Mouse (Mus musculus): ENCODE data around the gene Rps6ka1. TPM values are rescaled to one million over a fixed set of nuclear protein-coding genes. Genes with fewer than 3 reads are reported as not detected.

Rps6ka1 gene
- total and polyA plus RNA-seq, 2 experiments from 2014 or later = 5.9 to 8.0 TPM

DNA sequence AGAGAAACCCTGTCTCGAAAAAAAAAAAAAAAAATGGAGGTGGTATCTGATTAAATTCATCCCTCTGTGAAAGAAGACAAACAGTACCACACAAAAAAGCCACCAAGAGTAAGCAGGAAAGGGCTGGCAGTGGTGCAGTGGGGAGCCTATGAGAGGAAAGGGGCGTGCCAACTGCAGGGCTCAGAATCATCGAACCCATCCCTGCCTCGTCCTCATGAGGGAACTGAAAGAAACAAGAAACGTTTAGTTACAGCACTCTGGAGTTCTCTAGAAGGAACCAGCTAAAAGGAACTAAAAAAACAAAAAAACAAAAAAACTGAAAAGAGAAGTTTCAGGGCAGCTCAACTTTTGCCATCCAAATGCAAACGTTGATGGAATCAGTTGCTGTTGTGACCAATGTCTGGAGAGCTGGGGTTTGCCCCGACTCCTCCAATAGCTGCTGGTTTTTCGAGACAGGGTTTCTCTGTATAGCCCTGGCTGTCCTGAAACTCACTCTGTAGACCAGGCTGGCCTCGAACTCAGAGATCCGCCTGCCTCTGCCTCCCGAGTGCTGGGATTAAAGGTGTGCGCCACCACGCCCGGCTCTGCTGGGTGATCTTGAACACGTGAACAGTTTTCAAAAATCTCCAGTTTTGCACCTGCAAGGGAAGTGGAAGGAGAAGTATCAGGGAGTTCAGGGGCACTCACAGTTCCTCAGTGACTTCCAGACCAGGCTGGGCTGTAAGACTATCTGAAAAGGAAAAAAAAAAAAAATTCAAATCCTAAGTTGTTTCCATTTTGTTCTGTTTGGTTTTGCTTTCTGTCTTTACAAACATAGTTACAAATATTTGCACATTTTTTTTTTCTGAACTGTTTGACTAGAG lies 83.0 kb downstream of the Rps6ka1 start:
- WGBS = 70% methylated on average over 15 of the region's 15 CpGs
- Histone ChIP-seq H3K4me2 (ENCODE audit: low read depth, low read length) (no peak overlapping the region), H3K4me1 (ENCODE audit: control insufficient read depth, insufficient read depth) (no peaks in the 10 kb centered on the region), H3K27me3 (ENCODE audit: control insufficient read depth, insufficient read depth, low read length) (no peaks in the 10 kb centered on the region), H3K9ac (replicated peaks; ENCODE audit: low read depth, low read length) (no peak overlapping the region), H3K36me3 (replicated peaks; ENCODE audit: control insufficient read depth, insufficient read depth, low read length) (no peaks in the 10 kb centered on the region), H3K9me3 (replicated peaks; ENCODE audit: control insufficient read depth, low read length) (no peaks in the 10 kb centered on the region), H3K27ac (ENCODE audit: low read depth) (no peak overlapping the region), H3K4me3 (ENCODE audit: low read depth, low read length) (no peak overlapping the region)
- TF ChIP-seq CTCF (IDR thresholded peaks at IDR 0.05; ENCODE audit: low read depth) (no peak), EP300 (IDR thresholded peaks at IDR 0.05; ENCODE audit: low read depth) (no peak)
- ATAC-seq (ENCODE audit: insufficient read depth, low read depth) = no peak
- DNase-seq (ENCODE audit: low spot score) = no peak

DNA sequence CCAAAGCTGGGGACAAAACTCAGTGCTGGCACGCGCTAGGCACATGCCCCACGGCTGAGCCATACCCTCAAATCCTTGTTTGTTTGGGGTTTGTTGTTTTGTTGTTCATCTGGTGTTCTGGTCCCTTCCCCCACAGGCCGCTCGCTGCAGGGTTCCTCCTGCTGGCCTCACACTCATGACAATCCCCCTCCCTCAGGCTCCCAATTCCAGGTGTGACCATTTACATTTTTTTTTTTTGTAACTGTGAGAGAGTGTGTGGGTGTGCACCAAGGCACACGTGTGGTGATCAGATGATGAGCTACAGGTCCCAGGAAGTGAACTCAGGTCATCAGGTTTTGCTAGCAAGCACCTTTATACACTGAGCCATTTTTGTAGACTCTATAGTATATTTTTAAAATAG lies 87.0 kb downstream of the Rps6ka1 start:
- Histone ChIP-seq H3K9me3 (replicated peaks; ENCODE audit: control insufficient read depth, low read length) (no peaks in the 10 kb centered on the region), H3K4me2 (ENCODE audit: low read depth, low read length) (no peak overlapping the region), H3K4me1 (ENCODE audit: control insufficient read depth, insufficient read depth) (no peaks in the 10 kb centered on the region), H3K9ac (replicated peaks; ENCODE audit: low read depth, low read length) (no peak overlapping the region), H3K36me3 (replicated peaks; ENCODE audit: control insufficient read depth, insufficient read depth, low read length) (no peaks in the 10 kb centered on the region), H3K27me3 (ENCODE audit: control insufficient read depth, insufficient read depth, low read length) (no peaks in the 10 kb centered on the region), H3K4me3 (ENCODE audit: low read depth, low read length) (no peak overlapping the region), H3K27ac (ENCODE audit: low read depth) (no peak overlapping the region)
- WGBS = 28% methylated on average over 6 of the region's 6 CpGs
- DNase-seq (ENCODE audit: low spot score) (no peak), ATAC-seq (ENCODE audit: insufficient read depth, low read depth) (no peak)
- TF ChIP-seq EP300 (IDR thresholded peaks at IDR 0.05; ENCODE audit: low read depth) (no peak), CTCF (IDR thresholded peaks at IDR 0.05; ENCODE audit: low read depth) (no peak)

Other genes with a start within 250 kb of the Rps6ka1 start
- gene Zdhhc18, start 237.6 kb downstream of the Rps6ka1 start, total RNA-seq (2014; rRNA removed; ENCODE audit: low replicate concordance) = 11.4 and 21.8 TPM in 2 replicates
- 1.7 and 2.3 TPM in 2 replicates for gene Zdhhc18, start 237.6 kb downstream of the Rps6ka1 start, polyA plus RNA-seq (2015; fragmentation: Nextera tagmentation; extraction: Ambion mirVana)
- 8.7 and 13.7 TPM in 2 replicates for gene Pigv, start 215.2 kb downstream of the Rps6ka1 start, total RNA-seq (2014; rRNA removed; ENCODE audit: low replicate concordance)
- 12.9 and 13.5 TPM in 2 replicates for gene Pigv, start 215.2 kb downstream of the Rps6ka1 start, polyA plus RNA-seq (2015; fragmentation: Nextera tagmentation; extraction: Ambion mirVana)
- gene Arid1a, start 131.0 kb downstream of the Rps6ka1 start, total RNA-seq (2014; rRNA removed; ENCODE audit: low replicate concordance) = 27.9 and 33.3 TPM in 2 replicates
- gene Arid1a, start 131.0 kb downstream of the Rps6ka1 start, polyA plus RNA-seq (2015; fragmentation: Nextera tagmentation; extraction: Ambion mirVana) = 9.7 and 10.1 TPM in 2 replicates
- gene Hmgn2, start 80.9 kb upstream of the Rps6ka1 start, total RNA-seq (2014; rRNA removed; ENCODE audit: low replicate concordance) = 197 and 271 TPM in 2 replicates
- gene Hmgn2, start 80.9 kb upstream of the Rps6ka1 start, polyA plus RNA-seq (2015; fragmentation: Nextera tagmentation; extraction: Ambion mirVana) = 867 and 901 TPM in 2 replicates
- gene Dhdds, start 113.1 kb upstream of the Rps6ka1 start, total RNA-seq (2014; rRNA removed; ENCODE audit: low replicate concordance) = 38.4 and 39.8 TPM in 2 replicates
- gene Dhdds, start 113.1 kb upstream of the Rps6ka1 start, polyA plus RNA-seq (2015; fragmentation: Nextera tagmentation; extraction: Ambion mirVana) = 25.8 and 28.5 TPM in 2 replicates
- gene Lin28a, start 131.0 kb upstream of the Rps6ka1 start, total RNA-seq (2014; rRNA removed; ENCODE audit: low replicate concordance) = not detected in 2 replicates
- gene Lin28a, start 131.0 kb upstream of the Rps6ka1 start, polyA plus RNA-seq (2015; fragmentation: Nextera tagmentation; extraction: Ambion mirVana) = 0.10 TPM in 1 of 2 replicates, not detected in the other
- gene Zfp683, start 166.0 kb upstream of the Rps6ka1 start, total RNA-seq (2014; rRNA removed; ENCODE audit: low replicate concordance) = not detected in 2 replicates
- gene Zfp683, start 166.0 kb upstream of the Rps6ka1 start, polyA plus RNA-seq (2015; fragmentation: Nextera tagmentation; extraction: Ambion mirVana) = not detected in 2 replicates
- gene Crybg2, start 173.0 kb upstream of the Rps6ka1 start, total RNA-seq (2014; rRNA removed; ENCODE audit: low replicate concordance) = 0.08 and 6.6 TPM in 2 replicates
- gene Crybg2, start 173.0 kb upstream of the Rps6ka1 start, polyA plus RNA-seq (2015; fragmentation: Nextera tagmentation; extraction: Ambion mirVana) = 0.11 TPM in 1 of 2 replicates, not detected in the other
- gene Cd52, start 207.3 kb upstream of the Rps6ka1 start, total RNA-seq (2014; rRNA removed; ENCODE audit: low replicate concordance) = 10.5 TPM in 1 of 2 replicates, not detected in the other
- gene Cd52, start 207.3 kb upstream of the Rps6ka1 start, polyA plus RNA-seq (2015; fragmentation: Nextera tagmentation; extraction: Ambion mirVana) = 9.3 and 10.5 TPM in 2 replicates
- gene Ubxn11, start 214.8 kb upstream of the Rps6ka1 start, total RNA-seq (2014; rRNA removed; ENCODE audit: low replicate concordance) = not detected in 2 replicates
- gene Ubxn11, start 214.8 kb upstream of the Rps6ka1 start, polyA plus RNA-seq (2015; fragmentation: Nextera tagmentation; extraction: Ambion mirVana) = 0.97 and 1.2 TPM in 2 replicates
- gene Sh3bgrl3, start 241.0 kb upstream of the Rps6ka1 start, total RNA-seq (2014; rRNA removed; ENCODE audit: low replicate concordance) = 49.7 and 67.6 TPM in 2 replicates
- 140 and 150 TPM in 2 replicates for gene Sh3bgrl3, start 241.0 kb upstream of the Rps6ka1 start, polyA plus RNA-seq (2015; fragmentation: Nextera tagmentation; extraction: Ambion mirVana)

Data from heart, postnatal 0 days (tissue).